Mouse (Mus musculus) mouse trophoblast stem cell (cell line): Measurements from ENCODE around the gene Zscan4d.
"Not testable (repeated sequence)": the region's sequence is repeated elsewhere in the genome, so short reads cannot be mapped to it uniquely, and the experiment has no call there.

Experiments
- in situ Hi-C, 2 experiments: fragments of 300-500 bp; cut with MseI, MboI; formaldehyde crosslinking; loops; 2 replicates in 1 of 2; 3 replicates in 1 of 2; pipeline ENCODE4 v1.15.1; 2025

Gene Zscan4d

DNA sequence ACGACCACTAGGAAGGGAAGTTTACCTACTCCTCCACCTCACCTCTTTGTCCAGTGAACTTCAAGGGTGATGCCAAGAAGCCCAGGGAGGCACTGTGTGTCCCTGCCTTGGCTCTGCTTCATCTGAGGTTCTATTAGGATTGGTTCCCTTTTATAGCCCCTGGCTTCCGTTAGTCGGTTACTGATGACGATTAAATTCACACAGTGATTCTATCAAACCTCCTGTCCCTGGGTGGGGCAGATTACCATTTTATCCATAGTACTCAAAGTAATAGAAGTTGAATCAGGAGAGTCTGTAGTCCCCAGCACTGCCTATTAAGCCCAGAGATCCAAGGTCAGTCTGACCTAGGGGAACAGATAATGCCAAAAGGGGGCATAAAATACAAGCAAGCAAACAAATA, at the start of gene Zscan4d:
Gene Zscan4d (minus strand): TSS at position 101 of the 400 bp plus-strand sequence.
- in situ Hi-C loops: not testable (repeated sequence)

DNA sequence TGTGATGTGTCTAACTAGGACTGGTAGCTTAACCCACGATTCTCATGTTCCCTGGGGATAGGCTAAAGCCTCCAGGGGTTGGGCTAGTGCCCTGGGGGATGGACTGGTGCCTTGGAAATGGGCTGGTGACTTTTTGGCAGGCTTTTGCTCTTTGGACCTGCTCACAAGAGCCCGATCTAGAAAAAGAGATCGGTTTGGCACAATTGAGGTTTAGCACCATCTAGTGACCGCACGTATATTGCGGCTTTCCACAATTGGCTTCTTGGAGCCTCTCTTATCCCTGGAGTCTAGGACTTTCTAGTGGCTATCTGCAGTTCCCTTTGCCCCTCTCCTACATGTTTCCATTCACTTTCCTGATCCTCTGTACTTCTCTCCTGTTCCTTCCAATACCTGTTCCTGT, 7.9 kb downstream of the Zscan4d start:
- in situ Hi-C loops: not testable (repeated sequence)
